Mouse (Mus musculus) cortical plate, adult 2 months (tissue): ENCODE measurements around the gene Scn3a.

ENCODE experiments used
- CTCF ChIP-seq: fragments of 200-500 bp; IDR thresholded peaks from 2 replicates; pipeline ENCODE4 v1.5.1; 2011; ENCODE audit warnings: mild to moderate bottlenecking, control low read depth, low read length; ENCODE audit not compliant: insufficient read depth; ENCODE audit errors: extremely low read depth
- POLR2A ChIP-seq: fragments of 200-500 bp; IDR thresholded peaks from 2 replicates; pipeline ENCODE4 v1.6.1; 2011; ENCODE audit warnings: mild to moderate bottlenecking, low read length, control low read depth; ENCODE audit not compliant: insufficient read depth; ENCODE audit errors: extremely low read depth

GRCm38 (mm10) chr2:65532127-65532854 lies 35.1 kb downstream of the Scn3a start:
- TF ChIP-seq POLR2A (no peak), CTCF (no peak)
